ENCODE assay signal across 8 mouse cellular contexts in the genomic region with DNA sequence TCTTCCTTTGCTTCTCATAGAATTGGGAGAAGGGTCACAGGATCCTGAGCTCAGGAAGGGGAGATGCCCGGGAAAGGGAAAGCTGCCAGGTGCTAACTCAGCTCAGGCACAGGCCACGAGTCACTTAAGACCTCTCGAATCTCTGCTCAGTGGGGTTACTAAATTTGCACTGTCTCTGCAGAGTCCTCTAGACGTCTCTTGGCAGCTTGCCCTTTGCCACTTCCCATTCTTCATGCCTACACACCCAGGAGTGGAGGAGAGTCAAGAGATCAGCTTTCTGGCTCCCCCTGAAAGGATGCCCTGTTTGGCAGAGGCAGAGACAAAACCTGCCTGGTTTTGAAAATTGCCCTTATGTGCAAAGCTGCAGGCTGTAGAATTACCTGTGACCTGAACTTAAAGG. TPM values are rescaled to one million over a fixed set of nuclear protein-coding genes. Genes with fewer than 3 reads are reported as not detected.
DNase-seq lines count a peak whose midpoint lies in the region; ATAC-seq lines count a peak whose summit lies in the region.

No protein-coding gene starts in this region.

- H3K4me3 ChIP-seq in liver, embryonic 13.5 days (replicated peaks), result no peak overlapping the region
- H3K4me3 ChIP-seq in liver, embryonic 11.5 days (ENCODE audit: low read depth, low read length), result no peak overlapping the region

- H3K4me1 ChIP-seq in liver, embryonic 13.5 days (replicated peaks), result peaks cover 61% of the 10 kb centered on the region
- H3K4me1 ChIP-seq in liver, embryonic 11.5 days (replicated peaks; ENCODE audit: control insufficient read depth, insufficient read depth, low read length), result peaks cover 29% of the 10 kb centered on the region

- no peak for ATAC-seq in liver, embryonic 13.5 days (ENCODE audit: low read depth)
- ATAC-seq in liver, embryonic 11.5 days (replicated peaks; ENCODE audit: low FRiP score), result no peak
- peak; percentile 95 for ATAC-seq in common myeloid progenitor, adult 5-6 weeks (replicated peaks; ENCODE audit: low read depth, poor library complexity, severe bottlenecking)
- peak; percentile 47 for ATAC-seq in inflammation-experienced regulatory T-cells, adult 6 months

- H3K36me3 ChIP-seq in liver, embryonic 13.5 days, result no peaks in the 10 kb centered on the region
- H3K36me3 ChIP-seq in liver, embryonic 11.5 days (ENCODE audit: control insufficient read depth, insufficient read depth, low read length), result no peaks in the 10 kb centered on the region

- 57% methylated on average over 4 of the region's 4 CpGs for WGBS in liver, embryonic 13.5 days (ENCODE audit: insufficient replicate concordance)
- WGBS in liver, embryonic 11.5 days, result 68% methylated on average over 4 of the region's 4 CpGs

- DNase-seq in liver, embryonic 13.5 days, result no peak
- no peak for DNase-seq in liver, embryonic 11.5 days (ENCODE audit: low spot score)
- peak; percentile 80 for DNase-seq in lung, postnatal 25 days (ENCODE audit: low spot score)
- DNase-seq in ovary, postnatal 36 days (ENCODE audit: low spot score), result no peak
- DNase-seq in thymus, postnatal 14 days, result no peak
- no peak for DNase-seq in ovary, postnatal 14 days (ENCODE audit: low spot score)

- H3K27ac ChIP-seq in liver, embryonic 13.5 days, result 0 out of 2 replicates have a peak overlapping the region, but pooled peaks have one; percentile 9
- no peak overlapping the region for H3K27ac ChIP-seq in liver, embryonic 11.5 days (ENCODE audit: low read depth, low read length)

- H3K27me3 ChIP-seq in liver, embryonic 13.5 days, result no peaks in the 10 kb centered on the region
- no peaks in the 10 kb centered on the region for H3K27me3 ChIP-seq in liver, embryonic 11.5 days (replicated peaks; ENCODE audit: control insufficient read depth, insufficient read depth, low read length)

- H3K4me2 ChIP-seq in liver, embryonic 13.5 days, result no peak overlapping the region
- H3K4me2 ChIP-seq in liver, embryonic 11.5 days, result no peak overlapping the region

- no peaks in the 10 kb centered on the region for H3K9me3 ChIP-seq in liver, embryonic 13.5 days (replicated peaks)
- H3K9me3 ChIP-seq in liver, embryonic 11.5 days (ENCODE audit: control insufficient read depth, low read length), result no peaks in the 10 kb centered on the region

- no peak overlapping the region for H3K9ac ChIP-seq in liver, embryonic 13.5 days
- H3K9ac ChIP-seq in liver, embryonic 11.5 days (ENCODE audit: low read depth, low read length), result no peak overlapping the region

RNA-seq across cellular contexts. Expression of a gene that starts 17.4 kb away (rescaled TPM):
- polyA plus RNA-seq in liver, embryonic 13.5 days (2015; fragmentation: Nextera tagmentation; extraction: Ambion mirVana), result 2.5 and 2.9 TPM in 2 replicates
- polyA plus RNA-seq in liver, embryonic 11.5 days (2014; fragmentation: Nextera tagmentation; extraction: Ambion mirVana), result 10.3 and 10.6 TPM in 2 replicates
- total RNA-seq in common myeloid progenitor, adult 5-6 weeks (2017), result 26.9 and 27.3 TPM in 2 replicates
- polyA plus RNA-seq in inflammation-experienced regulatory T-cells, adult 6 months (2017; shearing (Covaris generic)), result 10 to 100 TPM; 14.7 to 26.3 (median 15.4) TPM

Comparison
In these comparisons a context has a peak if more than half of its experiments do, and no peak if none do; other contexts are left out.
1. ATAC-seq: peak in common myeloid progenitor, adult 5-6 weeks (single experiment) and inflammation-experienced regulatory T-cells, adult 6 months (single experiment); none in liver, embryonic 13.5 days (single experiment) and liver, embryonic 11.5 days (single experiment).